Mouse (Mus musculus) T-helper 1 cell (primary cell): ENCODE measurements around the gene Tbl2.

Experiments used
- in situ Hi-C: fragments of 300-600 bp; cut with MboI, MseI; formaldehyde crosslinking; loops from one replicate; pipeline ENCODE4 v1.15.1; 2025; ENCODE audit warnings: high pct_unique_total_duplicates

The Tbl2 gene

GRCm38 (mm10) chr5:135149053-135149819 is at the start of gene Tbl2:
Gene Tbl2, plus strand, starts transcription at chr5:135149657.
- in situ Hi-C loops, result no loop called here

GRCm38 (mm10) chr5:135100981-135101380 is 48.5 kb upstream of the Tbl2 start:
- in situ Hi-C loops, result no loop called here

- in situ Hi-C loops, result no loop called here
These were observed 45.3 kb upstream of the Tbl2 start for GRCm38 (mm10) chr5:135103999-135104660.

GRCm38 (mm10) chr5:135106758-135107256 is 42.6 kb upstream of the Tbl2 start:
- in situ Hi-C loops, result no loop called here

GRCm38 (mm10) chr5:135107521-135108501 is 41.6 kb upstream of the Tbl2 start:
- in situ Hi-C loops, result no loop called here

GRCm38 (mm10) chr5:135109017-135109416 is 40.4 kb upstream of the Tbl2 start:
- in situ Hi-C loops, result no loop called here

GRCm38 (mm10) chr5:135109426-135109825 is 40.0 kb upstream of the Tbl2 start:
- in situ Hi-C loops, result no loop called here

GRCm38 (mm10) chr5:135109976-135110375 is 39.5 kb upstream of the Tbl2 start:
- in situ Hi-C loops, result no loop called here

- in situ Hi-C loops, result no loop called here
These were observed 35.7 kb upstream of the Tbl2 start for GRCm38 (mm10) chr5:135113782-135114181.

GRCm38 (mm10) chr5:135115241-135115640 is 34.2 kb upstream of the Tbl2 start:
- in situ Hi-C loops, result no loop called here

- in situ Hi-C loops, result no loop called here
These were observed 30.8 kb upstream of the Tbl2 start for GRCm38 (mm10) chr5:135118589-135119081.

GRCm38 (mm10) chr5:135120753-135121152 is 28.7 kb upstream of the Tbl2 start:
- in situ Hi-C loops, result no loop called here

GRCm38 (mm10) chr5:135126121-135126520 is 23.3 kb upstream of the Tbl2 start:
- in situ Hi-C loops, result no loop called here

- in situ Hi-C loops, result no loop called here
These were observed 21.8 kb upstream of the Tbl2 start for GRCm38 (mm10) chr5:135127669-135128068.

GRCm38 (mm10) chr5:135129747-135130146 is 19.7 kb upstream of the Tbl2 start:
- in situ Hi-C loops, result no loop called here

GRCm38 (mm10) chr5:135133736-135134405 is 15.6 kb upstream of the Tbl2 start:
- in situ Hi-C loops, result no loop called here

- in situ Hi-C loops, result no loop called here
These were observed 14.9 kb upstream of the Tbl2 start for GRCm38 (mm10) chr5:135134534-135134933.

GRCm38 (mm10) chr5:135139881-135140280 is 9.6 kb upstream of the Tbl2 start:
- in situ Hi-C loops, result no loop called here

GRCm38 (mm10) chr5:135144469-135144868 is 5.0 kb upstream of the Tbl2 start:
- in situ Hi-C loops, result no loop called here

- in situ Hi-C loops, result no loop called here
These were observed 3.9 kb upstream of the Tbl2 start for GRCm38 (mm10) chr5:135145532-135145931.

GRCm38 (mm10) chr5:135145955-135146354 is 3.5 kb upstream of the Tbl2 start:
- in situ Hi-C loops, result no loop called here
